Mouse (Mus musculus) hindbrain, embryonic 14.5 days (tissue): ENCODE results near the gene Syngr1. TPM values are rescaled to one million over a fixed set of nuclear protein-coding genes. Genes with fewer than 3 reads are reported as not detected.

ENCODE experiments used
- ATAC-seq: fragments of 200-750 bp; cut with Nextera tagmentation; 2 replicates; pipeline ENCODE4 v1.8.0; 2017; ENCODE audit warnings: moderate number of reproducible peaks, mild to moderate bottlenecking, moderate TSS enrichment, moderate library complexity; ENCODE audit not compliant: low FRiP score
- DNase-seq: peaks from one replicate; pipeline ENCODE4 v3.0.0-alpha.2; 2015; ENCODE audit warnings: low spot score
- H3K27ac ChIP-seq: fragments of 300-500 bp; sonication (generic); 2 replicates; pipeline ENCODE4 v1.5.1; 2014; ENCODE audit warnings: mild to moderate bottlenecking, moderate library complexity
- H3K27me3 ChIP-seq: fragments of 300-500 bp; sonication (generic); 2 replicates; pipeline ENCODE4 v1.6.1; 2014; ENCODE audit warnings: mild to moderate bottlenecking, low read length, mixed read lengths; ENCODE audit not compliant: control insufficient read depth, insufficient read depth
- H3K36me3 ChIP-seq: fragments of 300-500 bp; sonication (generic); replicated peaks from 2 replicates; pipeline ENCODE4 v1.6.1; 2014; ENCODE audit not compliant: control insufficient read depth, insufficient read depth
- H3K4me1 ChIP-seq: fragments of 300-500 bp; sonication (generic); replicated peaks from 2 replicates; pipeline ENCODE4 v1.6.1; 2014; ENCODE audit warnings: antibody characterized with exemption, low read length, mixed read lengths; ENCODE audit not compliant: control insufficient read depth, insufficient read depth
- H3K4me2 ChIP-seq: fragments of 300-500 bp; sonication (generic); replicated peaks from 2 replicates; pipeline ENCODE4 v1.6.1; 2014; ENCODE audit warnings: mild to moderate bottlenecking, moderate library complexity
- H3K4me3 ChIP-seq: fragments of 300-500 bp; sonication (generic); replicated peaks from 2 replicates; pipeline ENCODE4 v1.5.1; 2014; ENCODE audit warnings: mild to moderate bottlenecking, low read length
- H3K9ac ChIP-seq: fragments of 300-500 bp; sonication (generic); 2 replicates; pipeline ENCODE4 v1.6.1; 2014
- H3K9me3 ChIP-seq: fragments of 300-500 bp; sonication (generic); 2 replicates; pipeline ENCODE4 v1.6.1; 2016; ENCODE audit warnings: low read length; ENCODE audit not compliant: control insufficient read depth
- WGBS: fragments of 180-500 bp; shearing (Covaris S2); extraction: QIAGEN DNeasy Blood & Tissue Kit; methylation state at CpG from one replicate; pipeline ENCODE4 v1.1.7; 2014; 5-methylcytosine and 5-hydroxymethylcytosine counted together
- polyA plus RNA-seq: library from polyadenylated mRNA; unstranded; fragments of >200 nt; fragmentation: Nextera tagmentation; extraction: Ambion mirVana; gene quantifications from 2 replicates; pipeline ENCODE4 v1.2.1, GENCODE M21; 2014

Syngr1 gene
- polyA plus RNA-seq, 1 experiment from 2014 or later, result 37.0 TPM

- Histone ChIP-seq H3K27ac (no peak overlapping the region), H3K4me2 (no peak overlapping the region), H3K9ac (no peak overlapping the region), H3K9me3 (no peaks in the 10 kb centered on the region), H3K4me3 (no peak overlapping the region), H3K27me3 (no peaks in the 10 kb centered on the region; the same call in 1 of the 2 replicates), H3K4me1 (peaks cover 23% of the 10 kb centered on the region), H3K36me3 (no peaks in the 10 kb centered on the region)
- WGBS, result 90% methylated on average over 1 of the region's 1 CpGs
- no peak for DNase-seq
- no peak for ATAC-seq
Measured at GRCm38 (mm10) chr15:80095596-80095995, 4.5 kb downstream of the Syngr1 start.

- no peaks in the 10 kb centered on the region for H3K9me3 ChIP-seq
- no peak overlapping the region for H3K4me3 ChIP-seq
- no peaks in the 10 kb centered on the region; the same call in 1 of the 2 replicates for H3K27me3 ChIP-seq
- ATAC-seq, result no peak
- H3K4me2 ChIP-seq, result no peak overlapping the region
- H3K36me3 ChIP-seq, result no peaks in the 10 kb centered on the region
- no peak overlapping the region for H3K27ac ChIP-seq
- no peak overlapping the region for H3K9ac ChIP-seq
- peaks cover 23% of the 10 kb centered on the region for H3K4me1 ChIP-seq
- no peak for DNase-seq
- 66% methylated on average over 10 of the region's 10 CpGs for WGBS
Measured at GRCm38 (mm10) chr15:80096406-80096805, 5.3 kb downstream of the Syngr1 start.

- Histone ChIP-seq H3K4me3 (no peak overlapping the region), H3K9me3 (no peaks in the 10 kb centered on the region), H3K27me3 (no peaks in the 10 kb centered on the region), H3K4me2 (peak overlapping the region; percentile 14; the same call in 1 of the 2 replicates), H3K4me1 (peaks cover 17% of the 10 kb centered on the region), H3K36me3 (no peaks in the 10 kb centered on the region), H3K9ac (0 out of 2 replicates have a peak overlapping the region, but pooled peaks have one; percentile 6), H3K27ac (no peak overlapping the region)
- 23% methylated on average over 19 of the region's 20 CpGs for WGBS
- DNase-seq (peak; percentile 62), ATAC-seq (peak; percentile 29; the same call in 1 of the 2 replicates)
Measured at GRCm38 (mm10) chr15:80096946-80097881, 6.1 kb downstream of the Syngr1 start.

- 39% methylated on average over 8 of the region's 8 CpGs for WGBS
- DNase-seq, result no peak
- no peak overlapping the region for H3K27ac ChIP-seq
- no peak overlapping the region for H3K9ac ChIP-seq
- H3K4me1 ChIP-seq, result peaks cover 14% of the 10 kb centered on the region
- H3K4me3 ChIP-seq, result no peak overlapping the region
- no peaks in the 10 kb centered on the region for H3K36me3 ChIP-seq
- H3K4me2 ChIP-seq, result no peak overlapping the region
- no peaks in the 10 kb centered on the region for H3K9me3 ChIP-seq
- ATAC-seq, result no peak
- no peaks in the 10 kb centered on the region for H3K27me3 ChIP-seq
Measured at GRCm38 (mm10) chr15:80097999-80098461, 6.9 kb downstream of the Syngr1 start.

- Histone ChIP-seq H3K4me2 (no peak overlapping the region), H3K9me3 (no peaks in the 10 kb centered on the region), H3K4me1 (peaks cover 14% of the 10 kb centered on the region), H3K27me3 (no peaks in the 10 kb centered on the region), H3K9ac (no peak overlapping the region), H3K27ac (no peak overlapping the region), H3K36me3 (no peaks in the 10 kb centered on the region), H3K4me3 (no peak overlapping the region)
- 50% methylated on average over 9 of the region's 9 CpGs for WGBS
- DNase-seq (no peak), ATAC-seq (no peak)
Measured at GRCm38 (mm10) chr15:80098809-80099208, 7.7 kb downstream of the Syngr1 start.

- DNase-seq (no peak), ATAC-seq (no peak)
- H3K27ac ChIP-seq, result no peak overlapping the region
- H3K9ac ChIP-seq, result no peak overlapping the region
- H3K4me1 ChIP-seq, result peaks cover 14% of the 10 kb centered on the region
- no peak overlapping the region for H3K4me3 ChIP-seq
- no peaks in the 10 kb centered on the region for H3K36me3 ChIP-seq
- H3K4me2 ChIP-seq, result no peak overlapping the region
- no peaks in the 10 kb centered on the region for H3K27me3 ChIP-seq
- WGBS, result 72% methylated on average over 3 of the region's 3 CpGs
- no peaks in the 10 kb centered on the region for H3K9me3 ChIP-seq
Measured at GRCm38 (mm10) chr15:80099477-80099876, 8.3 kb downstream of the Syngr1 start.

GRCm38 (mm10) chr15:80100196-80100595 lies 9.1 kb downstream of the Syngr1 start:
- Histone ChIP-seq H3K4me3 (no peak overlapping the region), H3K9ac (no peak overlapping the region)

GRCm38 (mm10) chr15:80100871-80101270 lies 9.7 kb downstream of the Syngr1 start:
- Histone ChIP-seq H3K9me3 (no peaks in the 10 kb centered on the region), H3K27ac (no peak overlapping the region), H3K9ac (no peak overlapping the region), H3K36me3 (no peaks in the 10 kb centered on the region), H3K27me3 (no peaks in the 10 kb centered on the region), H3K4me3 (no peak overlapping the region), H3K4me1 (peaks cover 14% of the 10 kb centered on the region), H3K4me2 (no peak overlapping the region)
- ATAC-seq (no peak), DNase-seq (no peak)
- WGBS, result 83% methylated on average over 10 of the region's 10 CpGs

More at GRCm38 (mm10) chr15:80100196-80100595, 9.1 kb downstream of the Syngr1 start:
- Histone ChIP-seq H3K4me2 (no peak overlapping the region), H3K27ac (no peak overlapping the region), H3K27me3 (no peaks in the 10 kb centered on the region), H3K4me1 (peaks cover 14% of the 10 kb centered on the region), H3K9me3 (no peaks in the 10 kb centered on the region), H3K36me3 (no peaks in the 10 kb centered on the region)
- ATAC-seq, result no peak
- DNase-seq, result no peak
- WGBS, result 83% methylated on average over 3 of the region's 3 CpGs

GRCm38 (mm10) chr15:80101503-80101902 lies 10.4 kb downstream of the Syngr1 start:
- H3K4me1 ChIP-seq, result peaks cover 14% of the 10 kb centered on the region
- no peak overlapping the region for H3K9ac ChIP-seq
- 78% methylated on average over 6 of the region's 6 CpGs for WGBS
- no peaks in the 10 kb centered on the region for H3K36me3 ChIP-seq
- H3K27ac ChIP-seq, result no peak overlapping the region
- DNase-seq, result no peak
- no peaks in the 10 kb centered on the region for H3K27me3 ChIP-seq
- H3K4me3 ChIP-seq, result no peak overlapping the region
- no peak overlapping the region for H3K4me2 ChIP-seq
- no peak for ATAC-seq
- no peaks in the 10 kb centered on the region for H3K9me3 ChIP-seq
